Mouse (Mus musculus) midbrain, embryonic 12.5 days (tissue): ENCODE data around the gene Olfr419. TPM values are rescaled to one million over a fixed set of nuclear protein-coding genes. Genes with fewer than 3 reads are reported as not detected.

Source experiments
- ATAC-seq: fragments of 200-750 bp; cut with Nextera tagmentation; 2 replicates; pipeline ENCODE4 v1.8.0; 2017; ENCODE audit warnings: low read depth, moderate TSS enrichment, moderate library complexity; ENCODE audit not compliant: low FRiP score
- H3K27ac ChIP-seq: fragments of 300-500 bp; sonication (generic); replicated peaks from 2 replicates; pipeline ENCODE4 v1.5.1; 2016; ENCODE audit warnings: mild to moderate bottlenecking
- H3K27me3 ChIP-seq: fragments of 300-500 bp; sonication (generic); 2 replicates; pipeline ENCODE4 v1.6.1; 2016; ENCODE audit warnings: mild to moderate bottlenecking
- H3K36me3 ChIP-seq: fragments of 300-500 bp; sonication (generic); 2 replicates; pipeline ENCODE4 v1.6.1; 2016
- H3K4me1 ChIP-seq: fragments of 300-500 bp; sonication (generic); 2 replicates; pipeline ENCODE4 v1.6.1; 2016
- H3K4me2 ChIP-seq: fragments of 300-500 bp; sonication (generic); replicated peaks from 2 replicates; pipeline ENCODE4 v1.6.1; 2016; ENCODE audit warnings: mild to moderate bottlenecking, moderate library complexity
- H3K4me3 ChIP-seq: fragments of 300-500 bp; sonication (generic); 2 replicates; pipeline ENCODE4 v1.5.1; 2016; ENCODE audit warnings: mild to moderate bottlenecking
- H3K9ac ChIP-seq: fragments of 300-500 bp; sonication (generic); replicated peaks from 2 replicates; pipeline ENCODE4 v1.6.1; 2016; ENCODE audit warnings: mild to moderate bottlenecking, moderate library complexity
- H3K9me3 ChIP-seq: fragments of 300-500 bp; sonication (generic); 2 replicates; pipeline ENCODE4 v1.6.1; 2016; ENCODE audit warnings: mild to moderate bottlenecking
- whole genome bisulfite sequencing: fragments of 180-500 bp; shearing (Covaris S2); methylation state at CpG from one replicate; pipeline ENCODE4 v1.1.7; 2016; 5-methylcytosine and 5-hydroxymethylcytosine counted together
- polyA plus RNA-seq: library from polyadenylated mRNA; unstranded; fragments of >200 nt; fragmentation: Nextera tagmentation; extraction: Ambion mirVana; gene quantifications from 2 replicates; pipeline ENCODE4 v1.2.1, GENCODE M21; 2016

The Olfr419 gene
- not detected in 2 replicates for polyA plus RNA-seq

- WGBS, result 89% methylated on average over 3 of the region's 3 CpGs
- Histone ChIP-seq H3K9ac (no peak within 1 kb of the TSS), H3K27ac (no peak within 1 kb of the TSS), H3K36me3 (no peaks in the 10 kb centered on the region), H3K27me3 (no peaks in the 10 kb centered on the region), H3K9me3 (no peaks in the 10 kb centered on the region), H3K4me2 (no peak within 1 kb of the TSS), H3K4me3 (no peak within 1 kb of the TSS), H3K4me1 (no peaks in the 10 kb centered on the region)
- no peak for ATAC-seq
These were observed at the start of gene Olfr419 for GRCm38 (mm10) chr1:174251961-174252360. TSS of gene Olfr419 (minus strand) at chr1:174252061.

DNA sequence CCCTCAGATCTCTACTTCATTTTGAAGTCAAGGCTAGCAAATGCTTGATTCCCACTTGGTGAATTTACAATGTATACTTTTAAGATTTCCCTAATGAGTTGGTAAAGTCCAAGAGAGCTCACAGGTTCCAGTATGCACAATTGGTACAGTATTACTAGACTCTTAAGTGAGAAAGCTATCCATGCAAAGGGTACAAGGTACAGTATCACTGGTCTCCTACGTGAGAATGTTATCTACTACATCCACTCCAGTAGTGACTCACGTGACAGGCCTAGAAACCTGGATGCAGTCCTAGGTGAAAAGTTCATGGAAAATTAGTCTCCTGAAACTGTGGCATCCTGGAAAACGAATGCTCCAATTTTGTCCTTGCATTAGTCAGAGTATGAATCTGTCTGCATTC is 18.8 kb upstream of the Olfr419 start:
- no peak for ATAC-seq
- Histone ChIP-seq H3K36me3 (no peaks in the 10 kb centered on the region), H3K27me3 (no peaks in the 10 kb centered on the region), H3K4me1 (no peaks in the 10 kb centered on the region), H3K27ac (no peak overlapping the region), H3K4me3 (no peak overlapping the region), H3K4me2 (no peak overlapping the region), H3K9me3 (no peaks in the 10 kb centered on the region), H3K9ac (no peak overlapping the region)
- 88% methylated on average over 3 of the region's 3 CpGs for WGBS

GRCm38 (mm10) chr1:174269162-174269561 is 17.3 kb upstream of the Olfr419 start:
- H3K4me1 ChIP-seq, result no peaks in the 10 kb centered on the region
- H3K4me2 ChIP-seq, result no peak overlapping the region
- no peaks in the 10 kb centered on the region for H3K27me3 ChIP-seq
- no peak for ATAC-seq
- H3K9me3 ChIP-seq, result no peaks in the 10 kb centered on the region
- no peak overlapping the region for H3K27ac ChIP-seq
- no peaks in the 10 kb centered on the region for H3K36me3 ChIP-seq
- WGBS, result 79% methylated on average over 4 of the region's 4 CpGs
- H3K9ac ChIP-seq, result no peak overlapping the region
- H3K4me3 ChIP-seq, result no peak overlapping the region

DNA sequence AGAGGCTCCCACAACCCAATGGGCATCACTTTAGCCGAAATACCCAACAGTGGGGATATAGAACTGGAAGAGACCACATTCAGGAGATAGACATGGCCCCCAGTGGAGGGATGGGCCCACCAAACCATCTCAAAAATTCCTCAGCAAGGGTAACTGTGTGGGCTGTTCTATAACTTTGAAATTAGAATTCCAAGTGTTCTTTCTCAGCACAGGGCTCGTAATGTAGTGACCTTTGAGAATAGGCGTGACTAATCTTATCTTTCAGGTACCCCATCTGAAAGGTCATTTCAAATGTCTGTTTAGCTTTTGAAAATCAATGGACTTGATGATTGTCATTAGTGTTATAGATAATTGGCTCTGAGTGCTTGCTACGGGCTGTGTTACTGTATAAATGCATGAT is 16.0 kb upstream of the Olfr419 start:
- WGBS, result 83% methylated on average over 4 of the region's 4 CpGs
- ATAC-seq, result no peak
- H3K4me2 ChIP-seq, result no peak overlapping the region
- H3K9ac ChIP-seq, result no peak overlapping the region
- H3K4me3 ChIP-seq, result no peak overlapping the region
- H3K4me1 ChIP-seq, result no peaks in the 10 kb centered on the region
- no peaks in the 10 kb centered on the region for H3K36me3 ChIP-seq
- H3K9me3 ChIP-seq, result no peaks in the 10 kb centered on the region
- H3K27me3 ChIP-seq, result no peaks in the 10 kb centered on the region
- no peak overlapping the region for H3K27ac ChIP-seq

GRCm38 (mm10) chr1:174250376-174250775 is 1.5 kb downstream of the Olfr419 start:
- Histone ChIP-seq H3K9ac (no peak overlapping the region), H3K4me3 (no peak overlapping the region), H3K9me3 (no peaks in the 10 kb centered on the region), H3K36me3 (no peaks in the 10 kb centered on the region), H3K27ac (no peak overlapping the region), H3K27me3 (no peaks in the 10 kb centered on the region), H3K4me1 (no peaks in the 10 kb centered on the region), H3K4me2 (no peak overlapping the region)
- WGBS, result 84% methylated on average over 2 of the region's 2 CpGs
- no peak for ATAC-seq

GRCm38 (mm10) chr1:174247170-174247569 is 4.7 kb downstream of the Olfr419 start:
- no peak for ATAC-seq
- Histone ChIP-seq H3K4me3 (no peak overlapping the region), H3K4me2 (no peak overlapping the region), H3K4me1 (no peaks in the 10 kb centered on the region), H3K36me3 (no peaks in the 10 kb centered on the region), H3K27me3 (no peaks in the 10 kb centered on the region), H3K9me3 (no peaks in the 10 kb centered on the region), H3K27ac (no peak overlapping the region), H3K9ac (no peak overlapping the region)
- WGBS, result 85% methylated on average over 6 of the region's 6 CpGs

DNA sequence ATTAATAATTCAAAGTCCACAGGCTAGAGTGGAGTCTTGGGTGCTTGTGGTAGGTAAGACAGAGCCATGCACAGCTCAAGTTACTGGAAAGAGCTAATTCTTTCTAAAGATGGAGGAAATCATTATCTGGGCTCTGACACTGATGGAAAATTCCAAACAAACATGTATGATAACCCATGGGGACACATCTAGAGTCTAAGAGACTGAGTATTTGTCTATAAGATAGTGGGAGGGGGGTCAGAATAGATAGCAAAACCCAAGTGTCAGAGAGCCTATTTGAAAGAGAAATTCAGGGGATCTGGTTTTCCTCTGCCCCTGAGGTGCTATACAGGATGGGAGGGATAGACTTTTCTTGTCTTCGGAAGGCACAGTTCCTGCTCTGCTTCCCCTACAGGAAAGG is 5.8 kb downstream of the Olfr419 start:
- H3K36me3 ChIP-seq, result no peaks in the 10 kb centered on the region
- no peak overlapping the region for H3K4me3 ChIP-seq
- no peaks in the 10 kb centered on the region for H3K27me3 ChIP-seq
- no peaks in the 10 kb centered on the region for H3K9me3 ChIP-seq
- H3K9ac ChIP-seq, result no peak overlapping the region
- no peak for ATAC-seq
- H3K27ac ChIP-seq, result no peak overlapping the region
- WGBS, result 96% methylated on average over 1 of the region's 1 CpGs
- no peaks in the 10 kb centered on the region for H3K4me1 ChIP-seq
- H3K4me2 ChIP-seq, result no peak overlapping the region

DNA sequence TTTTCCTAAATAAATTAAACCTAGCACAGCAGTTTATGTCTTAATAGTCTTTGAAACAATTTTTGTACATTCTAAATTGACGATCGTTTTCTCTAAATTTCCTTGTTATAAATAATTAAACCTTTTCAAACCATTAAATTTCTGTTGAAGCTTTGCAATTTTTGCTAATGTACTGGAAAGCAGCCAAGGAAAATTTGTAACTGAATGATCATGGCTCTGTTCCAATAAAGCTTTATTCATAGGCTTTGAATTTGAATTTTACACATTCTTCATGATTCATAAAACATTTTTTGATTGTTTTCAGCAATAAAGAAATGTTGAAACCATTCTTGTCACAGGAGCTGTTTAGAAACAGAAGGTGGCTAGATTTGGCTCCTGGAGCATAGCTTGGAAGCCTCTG is 7.2 kb downstream of the Olfr419 start:
- H3K9ac ChIP-seq, result no peak overlapping the region
- H3K27me3 ChIP-seq, result no peaks in the 10 kb centered on the region
- ATAC-seq, result no peak
- 89% methylated on average over 2 of the region's 2 CpGs for WGBS
- H3K4me2 ChIP-seq, result no peak overlapping the region
- no peak overlapping the region for H3K27ac ChIP-seq
- no peaks in the 10 kb centered on the region for H3K4me1 ChIP-seq
- H3K4me3 ChIP-seq, result no peak overlapping the region
- H3K9me3 ChIP-seq, result no peaks in the 10 kb centered on the region
- H3K36me3 ChIP-seq, result no peaks in the 10 kb centered on the region

DNA sequence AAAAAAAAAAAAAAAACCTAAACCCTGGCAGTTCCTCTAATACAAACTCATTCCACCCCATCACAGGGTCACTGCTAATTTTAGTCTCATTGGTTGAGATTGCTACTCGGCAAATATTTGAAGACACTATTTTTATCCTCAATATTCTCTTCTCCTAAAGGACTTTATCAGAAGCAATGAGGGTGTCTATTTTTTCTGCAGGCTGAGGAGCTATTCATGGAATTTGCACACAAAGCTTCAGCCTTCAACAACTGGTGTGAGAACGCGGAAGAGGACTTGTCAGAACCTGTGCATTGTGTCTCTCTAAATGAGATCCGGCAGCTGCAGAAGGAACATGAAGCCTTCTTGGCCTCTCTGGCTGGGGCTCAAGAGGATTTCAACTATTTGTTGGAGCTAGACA is 11.9 kb downstream of the Olfr419 start:
- Histone ChIP-seq H3K9ac (no peak overlapping the region), H3K36me3 (no peaks in the 10 kb centered on the region), H3K4me2 (no peak overlapping the region), H3K27ac (no peak overlapping the region), H3K4me3 (no peak overlapping the region), H3K9me3 (no peaks in the 10 kb centered on the region), H3K27me3 (no peaks in the 10 kb centered on the region), H3K4me1 (no peaks in the 10 kb centered on the region)
- no peak for ATAC-seq
- 93% methylated on average over 4 of the region's 4 CpGs for WGBS

- no peak overlapping the region for H3K27ac ChIP-seq
- H3K9me3 ChIP-seq, result no peaks in the 10 kb centered on the region
- no peak for ATAC-seq
- no peaks in the 10 kb centered on the region for H3K27me3 ChIP-seq
- 89% methylated on average over 8 of the region's 8 CpGs for WGBS
- H3K4me1 ChIP-seq, result no peaks in the 10 kb centered on the region
- no peak overlapping the region for H3K4me3 ChIP-seq
- H3K4me2 ChIP-seq, result no peak overlapping the region
- H3K9ac ChIP-seq, result no peak overlapping the region
- H3K36me3 ChIP-seq, result no peaks in the 10 kb centered on the region
These were observed 35.2 kb downstream of the Olfr419 start for GRCm38 (mm10) chr1:174216528-174217204.

DNA sequence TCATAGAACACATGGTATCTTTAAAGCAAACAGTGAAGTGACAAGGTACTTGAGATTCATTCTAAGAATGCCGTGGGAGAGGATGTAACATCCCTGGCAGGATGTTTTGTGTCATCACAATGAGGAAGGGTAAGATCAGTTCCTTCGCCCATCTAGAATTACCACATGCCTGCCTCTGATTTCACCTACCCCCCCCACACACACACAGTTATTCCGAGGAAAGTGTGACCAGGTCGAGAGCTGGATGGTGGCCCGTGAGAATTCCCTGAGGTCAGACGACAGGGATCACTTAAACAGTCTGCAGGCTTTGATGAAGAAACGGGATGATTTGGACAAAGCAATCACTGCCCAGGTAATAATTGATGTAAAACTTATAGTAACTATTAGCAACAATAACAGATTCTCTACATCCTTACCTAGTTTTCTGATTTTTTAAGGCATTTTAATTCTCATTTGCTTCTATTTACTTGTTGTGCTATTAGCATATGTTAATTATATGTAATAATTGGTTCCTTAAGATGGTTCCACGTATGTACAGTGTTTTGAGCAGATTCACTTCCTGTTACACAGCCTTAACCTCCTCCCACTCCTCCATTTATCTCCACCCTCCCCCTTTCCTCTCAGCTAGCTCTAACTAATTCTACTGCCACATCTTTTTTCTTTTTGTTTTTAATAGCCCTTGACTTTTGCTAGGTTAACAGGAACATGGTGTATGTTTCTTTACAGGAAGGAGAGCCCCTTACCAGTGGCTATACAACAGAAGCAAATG is 36.4 kb downstream of the Olfr419 start:
- WGBS, result 83% methylated on average over 8 of the region's 8 CpGs
- no peak for ATAC-seq
- Histone ChIP-seq H3K36me3 (no peaks in the 10 kb centered on the region), H3K4me3 (no peak overlapping the region), H3K9me3 (no peaks in the 10 kb centered on the region), H3K9ac (no peak overlapping the region), H3K4me1 (no peaks in the 10 kb centered on the region), H3K27me3 (no peaks in the 10 kb centered on the region), H3K27ac (no peak overlapping the region), H3K4me2 (no peak overlapping the region)

GRCm38 (mm10) chr1:174212286-174212685 is 39.6 kb downstream of the Olfr419 start:
- Histone ChIP-seq H3K9me3 (no peaks in the 10 kb centered on the region), H3K27me3 (no peaks in the 10 kb centered on the region), H3K4me3 (no peak overlapping the region), H3K9ac (no peak overlapping the region), H3K4me1 (no peaks in the 10 kb centered on the region), H3K27ac (no peak overlapping the region), H3K36me3 (no peaks in the 10 kb centered on the region), H3K4me2 (no peak overlapping the region)
- 93% methylated on average over 5 of the region's 5 CpGs for WGBS
- no peak for ATAC-seq
